Mouse (Mus musculus) megakaryocyte-erythroid progenitor cell, adult 5 weeks (primary cell): ENCODE results near the gene Fam19a2. TPM values are rescaled to one million over a fixed set of nuclear protein-coding genes. Genes with fewer than 3 reads are reported as not detected.

Experiments
- polyA plus RNA-seq: library from polyadenylated mRNA; stranded (reverse); fragments of >175 nt; gene quantifications from 2 replicates; pipeline ENCODE4 v1.2.3, GENCODE M21; 2012

Fam19a2 gene
- 0.01 and 0.06 TPM in 2 replicates for polyA plus RNA-seq

DNA sequence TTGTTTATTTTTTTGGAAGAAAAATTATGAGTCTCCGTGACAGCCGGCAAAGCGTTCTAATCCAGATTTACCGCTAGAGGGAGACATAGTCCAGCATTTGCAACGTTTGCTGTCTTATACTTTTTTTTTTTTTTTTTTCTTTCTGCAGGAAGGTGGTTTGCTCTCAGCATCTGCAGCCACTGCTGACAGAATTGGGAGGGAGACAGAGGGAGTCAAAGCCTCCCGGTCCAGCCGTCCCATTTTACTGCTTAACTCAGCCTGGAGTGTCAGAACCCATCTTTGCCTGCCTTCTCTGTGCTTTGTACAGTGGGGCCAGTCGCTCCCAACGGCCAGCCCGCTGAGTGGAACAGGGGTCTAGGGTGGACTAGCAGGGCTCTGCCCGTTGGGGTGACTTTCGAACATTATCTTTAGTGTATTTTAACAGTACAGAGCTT is at the start of gene Fam19a2:
Gene Fam19a2, plus strand, starts transcription at position 121 of the 434 bp plus-strand sequence.

Other genes starting within 250 kb of the Fam19a2 start
- 10.2 and 13.6 TPM in 2 replicates for gene Mon2, start 187.5 kb upstream of the Fam19a2 start, polyA plus RNA-seq
- 18.7 and 26.9 TPM in 2 replicates for gene Usp15, start 67.0 kb upstream of the Fam19a2 start, polyA plus RNA-seq